Comparison of ENCODE assay signal across 8 mouse cellular contexts in genomic region chr13:97239343-97240180, GRCm38 (mm10). TPM values are rescaled to one million over a fixed set of nuclear protein-coding genes. Genes with fewer than 3 reads are reported as not detected.
DNase-seq lines count a peak whose midpoint lies in the region; ATAC-seq lines count a peak whose summit lies in the region.

No protein-coding gene starts in this region.

- H3K4me3 ChIP-seq in intestine, embryonic 16.5 days (ENCODE audit: low read length): peak overlapping the region; percentile 21; the same call in 1 of the 2 replicates
- H3K4me3 ChIP-seq in limb, embryonic 13.5 days: peak overlapping the region; percentile 93; the same call in 1 of the 2 replicates
- H3K4me3 ChIP-seq in midbrain, embryonic 14.5 days (replicated peaks; ENCODE audit: low read depth, low read length): peak overlapping the region; percentile 18

- peak overlapping the region; percentile 81 for H3K27ac ChIP-seq in intestine, embryonic 16.5 days (ENCODE audit: low read length)
- peak overlapping the region; percentile 52 for H3K27ac ChIP-seq in limb, embryonic 13.5 days
- H3K27ac ChIP-seq in midbrain, embryonic 14.5 days (replicated peaks; ENCODE audit: low read depth, low read length): peak overlapping the region; percentile 86

- peak overlapping the region; percentile 92 for H3K4me2 ChIP-seq in intestine, embryonic 16.5 days (ENCODE audit: low read depth, low read length)
- peak overlapping the region; percentile 93 for H3K4me2 ChIP-seq in limb, embryonic 13.5 days (replicated peaks)
- peak overlapping the region; percentile 89 for H3K4me2 ChIP-seq in midbrain, embryonic 14.5 days (ENCODE audit: low read length)

- no peaks in the 10 kb centered on the region for H3K9me3 ChIP-seq in intestine, embryonic 16.5 days (ENCODE audit: control insufficient read depth, low read length)
- H3K9me3 ChIP-seq in limb, embryonic 13.5 days: no peaks in the 10 kb centered on the region
- H3K9me3 ChIP-seq in midbrain, embryonic 14.5 days (ENCODE audit: control insufficient read depth, low read length): no peaks in the 10 kb centered on the region

- 9% methylated on average over 23 of the region's 23 CpGs for WGBS in intestine, embryonic 16.5 days
- 6% methylated on average over 23 of the region's 23 CpGs for WGBS in limb, embryonic 13.5 days
- 6% methylated on average over 23 of the region's 23 CpGs for WGBS in midbrain, embryonic 14.5 days

- ATAC-seq in common myeloid progenitor, adult 5-6 weeks (replicated peaks; ENCODE audit: low read depth, poor library complexity, severe bottlenecking): peak; percentile 30
- peak; percentile 8; the same call in 1 of the 2 replicates for ATAC-seq in granulocyte monocyte progenitor cell, adult 5-6 weeks (replicated peaks; ENCODE audit: poor library complexity, severe bottlenecking)
- no peak for ATAC-seq in intestine, embryonic 16.5 days
- ATAC-seq in limb, embryonic 13.5 days (ENCODE audit: low FRiP score, low read depth): no peak
- ATAC-seq in midbrain, embryonic 14.5 days (ENCODE audit: low FRiP score, low TSS enrichment): no peak

- peaks cover 33% of the 10 kb centered on the region for H3K4me1 ChIP-seq in intestine, embryonic 16.5 days (ENCODE audit: control insufficient read depth, insufficient read depth, low read length)
- H3K4me1 ChIP-seq in limb, embryonic 13.5 days: peaks cover 67% of the 10 kb centered on the region
- H3K4me1 ChIP-seq in midbrain, embryonic 14.5 days (ENCODE audit: control insufficient read depth, insufficient read depth, low read length): peaks cover 21% of the 10 kb centered on the region

- no peaks in the 10 kb centered on the region for H3K27me3 ChIP-seq in intestine, embryonic 16.5 days (replicated peaks; ENCODE audit: control insufficient read depth, insufficient read depth, low read length)
- no peaks in the 10 kb centered on the region for H3K27me3 ChIP-seq in limb, embryonic 13.5 days
- no peaks in the 10 kb centered on the region for H3K27me3 ChIP-seq in midbrain, embryonic 14.5 days (ENCODE audit: control insufficient read depth, insufficient read depth, low read length)

- DNase-seq in urinary bladder, postnatal 36 days (ENCODE audit: low spot score in 2 of 2): peak; percentile 18 to 33
- no peak for DNase-seq in urinary bladder, postnatal 10 days (ENCODE audit: low spot score)
- peak; percentile 89 for DNase-seq in midbrain, embryonic 14.5 days
- DNase-seq in thymus, postnatal 0 days (ENCODE audit: low spot score): peak; percentile 62

- H3K9ac ChIP-seq in intestine, embryonic 16.5 days (ENCODE audit: low read depth, low read length): peak overlapping the region; percentile 46
- no peak overlapping the region for H3K9ac ChIP-seq in limb, embryonic 13.5 days
- H3K9ac ChIP-seq in midbrain, embryonic 14.5 days (replicated peaks; ENCODE audit: low read length): no peak overlapping the region; the same call in 1 of the 2 replicates

- H3K36me3 ChIP-seq in intestine, embryonic 16.5 days (ENCODE audit: control insufficient read depth, insufficient read depth, low read length): no peaks in the 10 kb centered on the region
- no peaks in the 10 kb centered on the region for H3K36me3 ChIP-seq in limb, embryonic 13.5 days
- no peaks in the 10 kb centered on the region for H3K36me3 ChIP-seq in midbrain, embryonic 14.5 days (ENCODE audit: control insufficient read depth, insufficient read depth, low read length)

RNA-seq across cellular contexts. Expression of gene Enc1, which starts 1.3 kb away (rescaled TPM):
- 2.4 and 4.8 TPM in 2 replicates for total RNA-seq in common myeloid progenitor, adult 5-6 weeks (2017)
- 1.3 and 3.8 TPM in 2 replicates for total RNA-seq in granulocyte monocyte progenitor cell, adult 5-6 weeks (2014; fragmentation: Nextera tagmentation)
- total RNA-seq in granulocyte monocyte progenitor cell, adult 5-6 weeks (2017): 2.4 and 2.5 TPM in 2 replicates
- polyA plus RNA-seq in intestine, embryonic 16.5 days (2015; fragmentation: Nextera tagmentation; extraction: Ambion mirVana): 5.8 and 6.1 TPM in 2 replicates
- 8.2 and 8.9 TPM in 2 replicates for polyA plus RNA-seq in limb, embryonic 13.5 days (2015; fragmentation: Nextera tagmentation; extraction: Ambion mirVana)
- 94.2 and 99.0 TPM in 2 replicates for polyA plus RNA-seq in midbrain, embryonic 14.5 days (2014; fragmentation: Nextera tagmentation; extraction: Ambion mirVana)
- 1.9 and 2.0 TPM in 2 replicates for polyA plus RNA-seq in thymus, postnatal 0 days (2015; fragmentation: Nextera tagmentation; extraction: Ambion mirVana)

RNA-seq across cellular contexts. Expression of gene Hexb, which starts 41.4 kb away (rescaled TPM):
- total RNA-seq in common myeloid progenitor, adult 5-6 weeks (2017): 29.5 and 30.5 TPM in 2 replicates
- total RNA-seq in granulocyte monocyte progenitor cell, adult 5-6 weeks (2014; fragmentation: Nextera tagmentation): 27.7 and 33.3 TPM in 2 replicates
- 31.8 and 32.1 TPM in 2 replicates for total RNA-seq in granulocyte monocyte progenitor cell, adult 5-6 weeks (2017)
- polyA plus RNA-seq in intestine, embryonic 16.5 days (2015; fragmentation: Nextera tagmentation; extraction: Ambion mirVana): 142 and 184 TPM in 2 replicates
- polyA plus RNA-seq in limb, embryonic 13.5 days (2015; fragmentation: Nextera tagmentation; extraction: Ambion mirVana): 38.3 and 40.3 TPM in 2 replicates
- 32.4 and 38.7 TPM in 2 replicates for polyA plus RNA-seq in midbrain, embryonic 14.5 days (2014; fragmentation: Nextera tagmentation; extraction: Ambion mirVana)
- polyA plus RNA-seq in thymus, postnatal 0 days (2015; fragmentation: Nextera tagmentation; extraction: Ambion mirVana): 97.2 and 99.2 TPM in 2 replicates

Comparison
In these comparisons a context has a peak if more than half of its experiments do, and no peak if none do; other contexts are left out.
1. ATAC-seq: peak in common myeloid progenitor, adult 5-6 weeks (single experiment) and granulocyte monocyte progenitor cell, adult 5-6 weeks (single experiment); none in intestine, embryonic 16.5 days (single experiment), limb, embryonic 13.5 days (single experiment) and midbrain, embryonic 14.5 days (single experiment).
2. H3K4me3 ChIP-seq: peak in every context shown above with its lines; median percentile 93 in limb, embryonic 13.5 days; 21 in intestine, embryonic 16.5 days; 18 in midbrain, embryonic 14.5 days.
3. Peak in every context shown above with its lines, with median percentiles within 50 percentile points of each other: H3K27ac ChIP-seq and H3K4me2 ChIP-seq.